In the genomic region with DNA sequence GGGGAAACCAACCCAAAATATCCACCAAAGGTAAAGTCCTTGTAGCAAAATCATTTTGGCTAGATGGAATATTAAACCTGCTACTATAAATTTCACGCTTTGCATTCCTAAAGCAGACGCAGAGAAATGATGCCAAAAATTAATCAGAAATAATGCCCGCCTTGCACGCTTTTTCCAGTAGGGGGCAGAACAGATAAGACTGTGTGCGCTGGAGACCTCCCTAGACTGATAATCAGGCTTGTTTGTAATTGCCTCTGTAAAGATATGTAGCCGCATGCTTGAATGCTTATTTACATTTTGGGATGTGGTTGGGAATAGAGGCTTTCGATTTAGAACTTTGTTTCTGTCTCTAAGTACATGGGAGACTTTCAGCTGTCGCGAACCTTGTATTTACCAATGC, we compare ENCODE assay signal across 8 mouse cellular contexts.
DNase-seq lines count a peak whose midpoint lies in the region; ATAC-seq lines count a peak whose summit lies in the region.

No protein-coding gene starts in this region.

- ATAC-seq in monocyte, adult 5-6 weeks (replicated peaks; ENCODE audit: insufficient number of reproducible peaks, low FRiP score, low TSS enrichment, poor library complexity, severe bottlenecking): no peak

- DNase-seq in frontal cortex, postnatal 36 days (ENCODE audit: low spot score in 2 of 2): peak; percentile 16 to 52
- DNase-seq in frontal cortex, postnatal 25 days (ENCODE audit: low spot score in 2 of 2): no peak
- peak; percentile 56 to 58 for DNase-seq in right cerebral cortex, adult 2 months (ENCODE audit: low spot score in 2 of 2)
- no peak for DNase-seq in right cerebral cortex, postnatal 25 days
- peak; percentile 80 for DNase-seq in cerebellum, postnatal 14 days
- DNase-seq in induced T-regulatory cell, adult 2 months (ENCODE audit: low read depth): peak; percentile 19
- DNase-seq in naive thymus-derived CD4-positive, alpha-beta T cell, adult 2 months (ENCODE audit: low read depth): peak; percentile 12

Comparison
In these comparisons a context has a peak if more than half of its experiments do, and no peak if none do; other contexts are left out.
1. DNase-seq: peak in frontal cortex, postnatal 36 days (2 of 2), right cerebral cortex, adult 2 months (2 of 2), cerebellum, postnatal 14 days (2 of 2), induced T-regulatory cell, adult 2 months (single experiment) and naive thymus-derived CD4-positive, alpha-beta T cell, adult 2 months (single experiment); none in frontal cortex, postnatal 25 days (0 of 2) and right cerebral cortex, postnatal 25 days (single experiment).